Mouse (Mus musculus) forebrain, embryonic 14.5 days (tissue): ENCODE results near the gene Pkd1l1. TPM values are rescaled to one million over a fixed set of nuclear protein-coding genes. Genes with fewer than 3 reads are reported as not detected.

Experiments used
- polyA plus RNA-seq: library from polyadenylated mRNA; unstranded; fragments of >200 nt; fragmentation: Nextera tagmentation; extraction: Ambion mirVana; gene quantifications from 2 replicates; pipeline ENCODE4 v1.2.1, GENCODE M21; 2014

Gene Pkd1l1
- polyA plus RNA-seq, 1 experiment from 2014 or later = 0.08 TPM

Other genes starting within 250 kb of the Pkd1l1 start
- gene Hus1, start 37.9 kb upstream of the Pkd1l1 start, polyA plus RNA-seq = 9.8 and 11.6 TPM in 2 replicates
- 1.0 and 1.2 TPM in 2 replicates for gene Gm11992, start 75.3 kb upstream of the Pkd1l1 start, polyA plus RNA-seq
- gene Sun3, start 75.7 kb upstream of the Pkd1l1 start, polyA plus RNA-seq = 0.19 TPM in 2 replicates
- gene Upp1, start 144.8 kb upstream of the Pkd1l1 start, polyA plus RNA-seq = 1.4 and 3.0 TPM in 2 replicates
- gene Abca13, start 218.7 kb upstream of the Pkd1l1 start, polyA plus RNA-seq = 0.01 and 0.04 TPM in 2 replicates